Mouse (Mus musculus): Measurements from ENCODE around the gene Acsbg2.

- TF ChIP-seq GATA1 (IDR thresholded peaks at IDR 0.05; ENCODE audit: low read length): no peak
- TF ChIP-seq TAL1 (IDR thresholded peaks at IDR 0.05; ENCODE audit: low read length): no peak
These were observed 43.7 kb downstream of the Acsbg2 start, which contains the start of gene Rfx2 for GRCm38 (mm10) chr17:56830411-56831110.
